Mouse (Mus musculus) embryonic facial prominence, embryonic 11.5 days (tissue): ENCODE measurements around the gene Crabp1. TPM values are rescaled to one million over a fixed set of nuclear protein-coding genes. Genes with fewer than 3 reads are reported as not detected.

ENCODE experiments used
- ATAC-seq: fragments of 200-750 bp; cut with Nextera tagmentation; replicated peaks from 2 replicates; pipeline ENCODE4 v1.8.0; 2017; ENCODE audit warnings: low read depth; ENCODE audit not compliant: insufficient number of reproducible peaks, low FRiP score, low TSS enrichment
- DNase-seq: peaks from one replicate; pipeline ENCODE4 v3.0.0-alpha.2; 2015; ENCODE audit warnings: low spot score
- H3K27ac ChIP-seq: fragments of 300-500 bp; sonication (generic); replicated peaks from 2 replicates; pipeline ENCODE4 v1.5.1; 2014; ENCODE audit warnings: mild to moderate bottlenecking, low read depth, low read length, control low read depth
- H3K27me3 ChIP-seq: fragments of 300-500 bp; sonication (generic); 2 replicates; pipeline ENCODE4 v1.6.1; 2014; ENCODE audit warnings: mild to moderate bottlenecking, low read length, moderate library complexity, mixed read lengths; ENCODE audit not compliant: control insufficient read depth, insufficient read depth
- H3K36me3 ChIP-seq: fragments of 300-500 bp; sonication (generic); replicated peaks from 2 replicates; pipeline ENCODE4 v1.6.1; 2014; ENCODE audit warnings: low read depth, mild to moderate bottlenecking, low read length, moderate library complexity, mixed read lengths; ENCODE audit not compliant: control insufficient read depth, insufficient read depth
- H3K4me1 ChIP-seq: fragments of 300-500 bp; sonication (generic); 2 replicates; pipeline ENCODE4 v1.6.1; 2014; ENCODE audit warnings: low read length, mixed read lengths; ENCODE audit not compliant: control insufficient read depth, insufficient read depth
- H3K4me2 ChIP-seq: fragments of 300-500 bp; sonication (generic); 2 replicates; pipeline ENCODE4 v1.6.1; 2014; ENCODE audit warnings: low read depth, mild to moderate bottlenecking, control low read depth, low read length, moderate library complexity
- H3K4me3 ChIP-seq: fragments of 300-500 bp; sonication (generic); 2 replicates; pipeline ENCODE4 v1.5.1; 2014; ENCODE audit warnings: low read depth, low read length, control low read depth
- H3K9ac ChIP-seq: fragments of 300-500 bp; sonication (generic); replicated peaks from 2 replicates; pipeline ENCODE4 v1.6.1; 2014; ENCODE audit warnings: mild to moderate bottlenecking, control low read depth, low read length
- H3K9me3 ChIP-seq: fragments of 300-500 bp; sonication (generic); replicated peaks from 2 replicates; pipeline ENCODE4 v1.6.1; 2016; ENCODE audit warnings: mild to moderate bottlenecking, low read length, inconsistent platforms, mixed read lengths; ENCODE audit not compliant: control insufficient read depth
- WGBS: fragments of 180-500 bp; shearing (Covaris S2); extraction: QIAGEN DNeasy Blood & Tissue Kit; methylation state at CpG from one replicate; pipeline ENCODE4 v1.1.7; 2014; 5-methylcytosine and 5-hydroxymethylcytosine counted together
- polyA plus RNA-seq: library from polyadenylated mRNA; unstranded; fragments of >200 nt; fragmentation: Nextera tagmentation; extraction: Ambion mirVana; gene quantifications from 2 replicates; pipeline ENCODE4 v1.2.1, GENCODE M21; 2014

Crabp1 gene
- polyA plus RNA-seq, 1 experiment from 2014 or later, result 962 TPM

DNA sequence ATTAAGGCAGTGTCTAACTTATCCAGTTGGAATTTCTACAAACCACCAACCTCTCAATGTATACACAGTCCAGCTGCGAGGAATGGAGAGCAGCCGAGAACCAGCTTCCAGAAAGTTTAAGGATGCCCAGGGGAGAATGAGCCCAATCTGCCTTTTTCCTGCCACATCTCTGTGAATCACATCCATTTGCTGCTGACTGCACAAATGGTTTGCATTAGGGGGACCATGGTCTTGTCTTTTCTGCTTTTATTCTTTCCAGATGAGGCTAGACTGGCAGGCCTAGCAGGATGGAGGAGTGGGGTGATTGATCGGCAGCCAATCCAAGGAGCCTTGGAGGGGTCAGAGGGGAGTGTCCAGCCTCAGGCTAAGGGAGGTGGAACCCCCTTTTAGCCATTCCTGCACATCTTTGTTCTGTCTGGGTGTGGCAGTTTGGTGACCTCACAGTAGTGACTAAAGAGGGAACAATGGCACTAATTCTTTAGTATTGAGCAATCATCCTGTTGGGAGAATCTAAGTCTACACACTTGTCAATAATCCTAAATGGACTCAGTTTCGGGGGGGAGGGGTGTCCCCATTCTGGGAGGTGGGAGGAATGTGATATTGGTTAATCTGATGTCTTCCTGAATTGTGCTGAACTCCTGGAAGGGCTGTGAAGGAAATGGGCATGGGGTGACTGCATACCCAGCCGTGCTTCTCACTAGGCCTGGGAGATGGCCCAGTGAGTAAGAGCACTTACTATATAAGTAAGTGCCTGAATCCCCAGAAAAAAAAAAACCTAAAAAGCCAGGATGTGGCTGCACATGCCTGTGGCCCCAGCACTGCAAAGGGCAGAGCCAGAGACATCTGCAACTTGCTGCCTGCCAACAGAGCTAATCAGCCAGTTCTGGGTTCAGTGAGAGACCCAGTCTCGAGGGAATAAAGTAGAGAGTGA, 38.5 kb downstream of the Crabp1 start:
- H3K9ac ChIP-seq, result no peak overlapping the region
- H3K4me2 ChIP-seq, result no peak overlapping the region
- peaks cover 9% of the 10 kb centered on the region for H3K4me1 ChIP-seq
- H3K36me3 ChIP-seq, result no peaks in the 10 kb centered on the region
- DNase-seq, result peak; percentile 91
- no peaks in the 10 kb centered on the region for H3K9me3 ChIP-seq
- 21% methylated on average over 6 of the region's 6 CpGs for WGBS
- H3K4me3 ChIP-seq, result no peak overlapping the region
- no peaks in the 10 kb centered on the region for H3K27me3 ChIP-seq
- peak; percentile 75 for ATAC-seq
- peak overlapping the region; percentile 70 for H3K27ac ChIP-seq

DNA sequence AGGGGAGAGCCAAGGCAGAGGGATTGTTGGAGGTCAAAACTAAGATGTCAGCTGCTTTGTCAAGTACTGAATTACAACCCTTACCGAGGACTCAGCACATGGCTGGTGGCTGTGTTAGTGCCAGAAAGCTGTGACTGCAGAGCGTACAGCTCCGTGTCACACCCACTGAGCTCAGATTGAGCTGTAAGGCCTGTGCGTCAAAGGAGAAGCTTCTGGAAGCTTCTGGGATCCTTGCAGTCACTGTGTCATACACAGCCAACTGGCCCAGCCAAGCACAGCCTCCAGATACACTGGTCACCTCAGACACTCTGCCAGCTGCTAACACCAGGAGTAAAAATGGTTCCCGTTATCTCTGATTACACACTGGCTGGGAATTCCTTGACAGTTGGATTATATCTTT, 39.8 kb downstream of the Crabp1 start:
- 83% methylated on average over 5 of the region's 5 CpGs for WGBS
- no peak for DNase-seq
- Histone ChIP-seq H3K4me2 (no peak overlapping the region), H3K27me3 (no peaks in the 10 kb centered on the region), H3K36me3 (no peaks in the 10 kb centered on the region), H3K9me3 (no peaks in the 10 kb centered on the region), H3K4me3 (no peak overlapping the region), H3K27ac (no peak overlapping the region), H3K9ac (no peak overlapping the region), H3K4me1 (peaks cover 9% of the 10 kb centered on the region)
- no peak for ATAC-seq

DNA sequence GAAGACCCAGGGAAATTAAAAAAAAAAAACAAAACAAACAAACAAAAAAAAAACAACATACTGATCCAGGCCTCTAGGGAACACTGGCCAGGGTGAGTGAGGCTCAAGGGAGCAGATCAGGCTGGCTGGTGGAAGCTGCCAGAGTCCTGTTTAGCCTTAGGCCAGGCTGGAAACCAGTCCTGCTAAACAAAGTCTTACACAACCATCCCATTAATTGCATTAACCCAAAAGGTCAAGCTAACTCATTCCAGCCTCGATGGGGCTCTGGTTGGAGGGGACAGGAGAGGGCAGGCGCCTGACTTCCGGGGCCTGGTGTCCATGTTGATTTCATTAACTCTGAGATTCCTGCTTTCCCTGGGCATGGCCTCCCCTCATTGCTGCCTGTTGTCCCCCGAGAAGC, 43.2 kb downstream of the Crabp1 start:
- WGBS, result 17% methylated on average over 4 of the region's 4 CpGs
- H3K27me3 ChIP-seq, result no peaks in the 10 kb centered on the region
- H3K9me3 ChIP-seq, result no peaks in the 10 kb centered on the region
- DNase-seq, result peak; percentile 58
- H3K4me1 ChIP-seq, result peaks cover 9% of the 10 kb centered on the region
- no peak overlapping the region for H3K4me2 ChIP-seq
- H3K36me3 ChIP-seq, result no peaks in the 10 kb centered on the region
- H3K4me3 ChIP-seq, result no peak overlapping the region
- no peak for ATAC-seq
- H3K27ac ChIP-seq, result no peak overlapping the region
- no peak overlapping the region for H3K9ac ChIP-seq

DNA sequence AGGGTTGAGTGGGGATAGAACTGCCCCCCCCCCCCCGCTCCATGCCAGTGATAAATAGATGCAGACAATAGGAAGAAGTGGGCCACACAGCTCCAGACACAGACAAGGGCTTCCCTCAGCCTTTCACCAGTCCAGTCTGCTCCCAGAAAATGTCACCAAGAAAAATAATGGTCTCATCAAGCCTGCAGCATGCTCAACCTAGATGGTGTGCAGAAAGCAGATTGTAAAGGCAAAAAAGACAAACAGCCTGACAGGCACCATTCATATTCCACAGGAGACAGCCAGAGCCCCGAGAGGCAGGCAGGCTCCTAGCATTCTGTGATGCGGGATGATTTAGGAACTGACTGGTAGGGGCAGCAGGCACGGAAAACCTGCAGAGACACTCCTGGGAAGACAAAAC, 45.4 kb downstream of the Crabp1 start:
- no peak overlapping the region for H3K27ac ChIP-seq
- 34% methylated on average over 4 of the region's 4 CpGs for WGBS
- ATAC-seq (no peak), DNase-seq (no peak)
- no peak overlapping the region for H3K4me3 ChIP-seq
- H3K4me1 ChIP-seq, result no peaks in the 10 kb centered on the region; the same call in none of the 2 replicates
- no peaks in the 10 kb centered on the region for H3K9me3 ChIP-seq
- no peak overlapping the region for H3K4me2 ChIP-seq
- no peaks in the 10 kb centered on the region for H3K27me3 ChIP-seq
- no peaks in the 10 kb centered on the region for H3K36me3 ChIP-seq
- H3K9ac ChIP-seq, result peak overlapping the region; percentile 9; the same call in 1 of the 2 replicates

DNA sequence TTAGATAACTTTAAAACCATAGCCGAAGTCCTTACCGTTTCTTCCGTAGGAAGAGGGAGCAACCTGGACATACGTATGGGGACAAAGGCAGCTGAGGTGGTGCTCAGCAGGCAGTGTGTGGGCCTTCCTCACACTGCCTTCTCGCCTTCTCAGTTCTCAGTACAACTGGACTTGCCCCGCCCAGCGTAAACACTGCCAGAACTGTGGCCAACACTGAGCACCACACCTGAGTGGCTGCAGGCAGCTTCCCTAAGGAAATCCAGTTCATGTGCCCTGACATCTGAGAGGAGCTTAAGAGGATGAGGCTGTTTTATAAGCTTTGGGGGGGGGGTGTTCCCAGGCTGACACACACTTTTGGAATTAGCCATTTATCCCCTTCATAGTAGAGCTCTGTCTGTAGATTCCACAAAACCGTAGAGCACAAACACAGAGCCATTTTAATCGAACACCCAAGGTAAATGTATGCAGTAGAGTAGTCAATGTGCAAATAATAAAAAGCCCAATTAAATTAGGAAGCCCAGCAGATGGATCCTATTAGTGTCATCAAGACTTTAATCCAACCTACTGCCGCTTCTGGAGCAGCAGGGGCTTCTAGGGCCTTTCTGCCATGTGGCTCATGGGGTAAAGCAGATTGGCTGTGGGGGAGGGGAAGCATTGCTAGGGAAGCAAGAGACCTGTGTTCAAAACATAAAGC, 52.1 kb downstream of the Crabp1 start:
- ATAC-seq, result peak; percentile 50
- H3K9me3 ChIP-seq, result no peaks in the 10 kb centered on the region
- no peaks in the 10 kb centered on the region for H3K27me3 ChIP-seq
- H3K27ac ChIP-seq, result peak overlapping the region; percentile 62
- peak; percentile 88 for DNase-seq
- no peak overlapping the region; the same call in 1 of the 2 replicates for H3K9ac ChIP-seq
- no peak overlapping the region for H3K4me2 ChIP-seq
- H3K4me3 ChIP-seq, result no peak overlapping the region
- H3K36me3 ChIP-seq, result no peaks in the 10 kb centered on the region
- 41% methylated on average over 10 of the region's 10 CpGs for WGBS
- H3K4me1 ChIP-seq, result peaks cover 2% of the 10 kb centered on the region

DNA sequence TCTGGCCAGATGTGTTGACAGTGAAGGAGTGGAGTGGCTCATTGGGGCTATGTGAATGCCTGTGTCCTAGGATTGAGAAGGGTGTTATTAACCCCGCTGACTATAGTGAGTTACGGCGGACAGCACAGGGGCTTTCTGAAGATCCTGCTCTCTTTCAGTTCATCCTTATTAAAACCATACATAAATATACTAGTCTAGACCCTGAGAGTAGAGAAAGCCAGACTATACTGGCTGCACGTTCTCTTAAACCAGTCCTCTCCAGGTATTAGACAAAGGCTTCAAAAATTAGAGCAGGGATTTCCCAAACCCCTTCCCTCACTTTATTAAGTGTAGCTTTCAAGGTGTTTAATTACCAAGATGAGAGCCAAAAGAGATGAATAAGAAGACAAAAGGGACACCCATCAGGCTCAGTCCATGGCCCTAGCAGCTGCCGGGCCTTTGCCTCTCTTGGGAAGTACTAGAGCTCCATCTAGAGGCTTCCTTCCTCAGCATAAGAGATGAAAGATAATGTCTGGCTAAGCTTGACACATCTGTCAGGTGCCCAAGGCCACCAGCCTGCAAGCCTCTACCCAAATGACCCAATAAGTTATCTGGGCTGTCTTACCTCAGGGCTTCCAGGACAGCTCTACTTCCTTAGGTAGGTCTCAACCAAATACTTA, 57.0 kb downstream of the Crabp1 start:
- Histone ChIP-seq H3K27ac (no peak overlapping the region), H3K36me3 (no peaks in the 10 kb centered on the region), H3K4me1 (peaks cover 2% of the 10 kb centered on the region; the same call in 1 of the 2 replicates), H3K27me3 (no peaks in the 10 kb centered on the region), H3K9me3 (no peaks in the 10 kb centered on the region), H3K9ac (no peak overlapping the region), H3K4me3 (no peak overlapping the region), H3K4me2 (no peak overlapping the region)
- ATAC-seq (no peak), DNase-seq (peak; percentile 92)
- WGBS, result 39% methylated on average over 5 of the region's 5 CpGs
